Mouse (Mus musculus): ENCODE data around the gene Cav3.

DNA sequence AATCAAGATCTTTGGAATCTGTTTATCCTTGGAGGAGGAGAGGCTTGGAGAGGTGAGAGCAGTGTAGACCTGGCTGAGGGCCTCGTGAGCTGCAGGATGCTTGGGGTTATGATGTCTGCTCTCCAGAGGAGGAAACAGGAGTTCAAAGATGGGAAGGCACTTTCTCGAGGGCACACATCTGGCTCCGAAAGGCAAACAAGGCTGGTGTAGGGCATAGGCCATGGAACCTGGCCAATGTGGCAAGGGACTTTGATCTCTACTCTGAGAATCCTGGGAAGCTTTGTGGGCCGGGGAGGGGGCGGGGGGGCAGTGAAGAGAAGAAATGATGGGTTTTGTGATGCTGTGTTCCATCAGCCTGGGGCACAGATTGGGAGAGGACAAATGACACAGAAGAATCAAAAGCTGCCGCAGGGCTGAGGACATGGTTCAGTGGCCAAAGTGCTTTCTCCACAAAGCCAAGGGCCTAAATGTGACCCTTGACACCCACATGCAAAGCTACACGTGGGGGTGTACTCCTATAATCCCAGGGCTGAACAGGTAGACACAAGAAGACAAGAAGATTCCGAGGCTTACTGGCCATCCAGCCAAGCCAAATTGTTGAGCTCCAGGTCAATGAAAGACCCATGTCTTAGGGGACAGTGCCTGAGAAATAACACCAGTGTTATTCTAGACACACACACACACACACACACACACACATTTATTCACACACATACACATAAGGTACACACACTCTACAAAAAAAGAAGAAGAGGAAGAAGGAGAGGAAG is 37.2 kb downstream of the Cav3 start:
- TF ChIP-seq GATA1 (IDR thresholded peaks at IDR 0.05; ENCODE audit: borderline replicate concordance, low read length): no peak
- TF ChIP-seq FLI1 (IDR thresholded peaks at IDR 0.05; ENCODE audit: low read length): no peak

All from megakaryocyte, embryonic 14.5 days (primary cell).